Mouse (Mus musculus) R1 (cell line): ENCODE measurements at regions not wholly inside any gene's neighbourhood (a gene's known extent, or its start where the extent isn't known, plus 50 kb on each side); places are given as distances from the start of the nearest gene placed in this dataset.

Experiments used
- DNase-seq: peaks from one replicate; pipeline ENCODE4 v3.0.0-alpha.2; 2018; ENCODE audit warnings: low read depth, low spot score

DNA sequence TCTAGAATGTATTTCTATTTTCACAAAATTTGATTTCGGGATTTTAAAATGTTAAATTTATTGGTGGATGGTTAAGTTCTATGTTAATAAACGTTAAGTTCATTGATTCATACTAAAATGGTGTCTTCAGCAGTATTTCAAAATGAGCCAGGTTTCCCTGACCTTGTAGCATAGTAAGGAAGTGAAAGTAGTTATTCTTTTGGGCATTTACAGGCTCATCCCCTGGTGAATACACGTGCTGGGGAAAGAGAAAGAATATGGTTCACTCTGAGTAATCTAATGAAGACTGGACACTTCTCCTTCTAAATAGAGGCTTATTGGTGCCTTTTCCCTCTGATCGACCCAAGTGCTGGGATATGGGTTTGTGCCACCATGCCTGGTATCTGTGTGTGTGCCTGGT is 281.1 kb downstream of the Lipi start:
- DNase-seq = no peak

- DNase-seq = no peak
These were observed 288.4 kb downstream of the Lipi start for GRCm38 (mm10) chr16:75297416-75297815.

- DNase-seq = no peak
These were observed 293.0 kb downstream of the Lipi start for GRCm38 (mm10) chr16:75292736-75293428.

DNA sequence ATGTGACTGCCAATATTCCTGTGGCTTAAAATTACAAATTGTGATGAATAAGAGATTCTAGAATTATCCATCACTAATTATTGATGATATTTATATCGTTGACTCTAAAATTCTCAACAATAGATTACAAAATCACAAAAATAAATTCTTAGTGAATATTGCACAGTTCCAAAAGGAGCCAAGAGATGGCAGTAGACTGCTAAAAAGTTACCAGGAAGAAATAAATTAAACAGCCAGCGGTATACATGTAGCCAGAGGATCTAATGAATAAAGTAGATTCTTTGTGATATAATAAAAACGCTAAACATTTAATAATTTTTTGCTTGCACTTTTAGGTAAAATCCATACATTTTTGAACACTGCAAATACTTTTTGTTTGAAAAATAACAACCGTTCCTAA is 294.7 kb downstream of the Lipi start:
- peak; percentile 2 for DNase-seq

- no peak for DNase-seq
These were observed 298.7 kb downstream of the Lipi start for GRCm38 (mm10) chr16:75287150-75287549.

DNA sequence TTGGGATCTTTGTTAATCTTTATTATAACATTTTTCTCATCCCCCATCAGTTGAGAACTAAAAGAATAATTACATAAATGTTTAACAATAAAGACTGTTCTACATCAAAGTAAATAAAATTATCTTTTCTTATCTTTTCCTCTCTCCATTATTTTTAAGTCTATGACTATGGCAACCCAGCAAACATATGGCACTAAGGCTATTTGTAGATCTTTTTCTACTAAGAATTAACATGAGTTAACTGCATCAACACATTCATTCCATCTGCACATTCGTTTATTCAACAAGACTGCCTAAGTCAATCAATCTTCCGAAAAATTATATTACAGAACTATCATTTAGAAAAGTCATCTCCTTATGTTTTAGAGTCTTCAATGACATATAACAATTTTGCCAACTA is 300.1 kb downstream of the Lipi start:
- no peak for DNase-seq

DNA sequence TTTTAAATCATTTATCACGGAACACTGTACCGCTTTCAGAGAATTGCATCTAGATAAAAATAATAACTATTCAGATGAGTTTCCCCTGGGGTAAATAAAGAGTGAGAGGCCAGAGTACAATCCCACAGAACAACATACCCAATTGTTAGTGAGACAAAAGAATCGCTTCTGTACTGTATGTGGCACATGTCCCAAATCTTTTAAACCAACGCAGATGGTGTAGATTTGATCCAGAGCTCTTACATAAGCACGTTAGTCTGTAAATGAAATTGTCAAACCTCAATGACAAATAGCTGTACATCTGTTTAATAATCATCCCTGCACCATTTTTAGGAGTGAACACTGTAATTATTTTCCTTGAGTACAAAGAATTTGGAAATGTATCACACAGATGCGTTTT is 322.0 kb downstream of the Lipi start:
- no peak for DNase-seq

DNA sequence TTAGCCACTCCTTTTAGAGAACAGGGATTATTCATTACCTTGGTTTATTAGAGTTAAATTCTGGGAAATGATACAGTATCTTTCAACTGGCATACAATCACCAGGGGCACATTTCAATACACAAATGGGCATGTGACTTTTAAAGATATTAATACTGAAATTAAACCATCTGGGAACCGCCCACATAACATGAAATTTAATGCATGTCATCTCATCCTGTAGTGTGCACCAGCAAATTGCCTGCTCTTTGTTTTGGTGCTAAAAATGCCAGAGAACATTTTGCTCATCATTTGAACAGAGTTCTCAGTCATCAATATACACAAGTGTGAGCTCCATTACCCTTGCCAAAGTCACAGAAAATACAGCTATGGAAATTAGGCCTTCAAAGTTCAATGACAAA is 330.9 kb downstream of the Lipi start:
- DNase-seq = no peak

GRCm38 (mm10) chr16:75249170-75249569 is 336.7 kb downstream of the Lipi start:
- DNase-seq = peak; percentile 22

- DNase-seq = no peak
These were observed 345.5 kb downstream of the Lipi start for GRCm38 (mm10) chr16:75240383-75240782.

DNA sequence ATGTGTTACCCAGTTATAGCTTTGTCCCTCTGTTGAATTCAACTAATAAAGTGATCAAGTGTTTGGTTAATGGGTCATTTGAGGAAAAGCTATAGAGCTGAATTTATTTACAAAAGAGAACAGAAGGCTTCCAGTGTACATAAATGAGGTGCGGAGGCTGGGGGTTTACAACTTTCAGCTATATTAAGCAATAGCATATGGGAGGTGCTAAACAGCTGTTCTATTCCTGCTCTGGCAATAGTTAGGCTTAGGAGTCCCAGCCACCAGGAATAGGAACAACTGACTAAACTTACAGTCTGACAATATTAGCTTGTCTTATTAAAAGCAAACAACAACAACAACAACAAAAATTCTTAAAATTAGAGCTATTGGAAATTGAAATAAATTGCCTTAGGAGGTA is 353.7 kb downstream of the Lipi start:
- no peak for DNase-seq

DNA sequence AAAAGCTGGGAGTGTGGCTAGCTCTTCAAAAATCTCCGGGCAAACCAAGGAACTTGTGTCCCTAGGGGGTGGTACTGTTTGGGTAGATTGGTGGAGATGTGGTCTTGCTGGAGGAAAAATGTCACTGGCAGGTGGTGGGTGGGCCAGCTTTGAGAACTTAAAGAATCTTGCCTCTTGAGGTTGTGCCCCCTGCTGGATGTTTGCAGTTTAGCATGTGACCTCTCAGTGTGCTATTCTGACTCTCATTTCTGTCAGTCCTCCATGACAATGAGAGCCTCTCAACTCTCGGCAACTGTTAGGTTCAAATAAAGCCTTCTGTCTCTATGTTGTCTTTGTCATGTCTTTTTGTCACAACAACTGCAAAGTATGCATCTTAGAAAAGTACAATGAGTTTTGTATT is 392.5 kb downstream of the Lipi start:
- DNase-seq = peak; percentile 51

GRCm38 (mm10) chr16:75190316-75190715 is 395.5 kb downstream of the Lipi start:
- no peak for DNase-seq

DNA sequence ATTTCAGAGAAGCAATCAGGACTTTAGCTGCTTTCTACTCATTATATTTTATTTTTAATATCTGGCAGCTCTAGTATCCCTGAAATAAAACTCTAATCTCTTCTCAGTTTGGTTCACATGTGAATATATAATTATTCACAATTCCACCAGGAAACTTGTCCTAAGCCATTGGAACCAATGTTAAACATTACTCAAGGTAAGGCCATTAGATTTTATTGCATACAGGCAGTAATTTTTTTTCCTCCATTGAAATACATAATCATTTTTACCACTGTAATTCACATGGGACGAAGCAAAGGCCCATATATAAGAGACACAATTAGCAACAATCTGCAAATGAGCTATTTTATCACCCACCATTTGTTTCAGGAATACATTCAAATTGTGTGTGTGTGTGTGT is 419.8 kb downstream of the Lipi start:
- no peak for DNase-seq

- no peak for DNase-seq
These were observed 420.7 kb downstream of the Lipi start for GRCm38 (mm10) chr16:75164969-75165726.

GRCm38 (mm10) chr16:75159740-75160139 is 426.1 kb downstream of the Lipi start:
- no peak for DNase-seq

DNA sequence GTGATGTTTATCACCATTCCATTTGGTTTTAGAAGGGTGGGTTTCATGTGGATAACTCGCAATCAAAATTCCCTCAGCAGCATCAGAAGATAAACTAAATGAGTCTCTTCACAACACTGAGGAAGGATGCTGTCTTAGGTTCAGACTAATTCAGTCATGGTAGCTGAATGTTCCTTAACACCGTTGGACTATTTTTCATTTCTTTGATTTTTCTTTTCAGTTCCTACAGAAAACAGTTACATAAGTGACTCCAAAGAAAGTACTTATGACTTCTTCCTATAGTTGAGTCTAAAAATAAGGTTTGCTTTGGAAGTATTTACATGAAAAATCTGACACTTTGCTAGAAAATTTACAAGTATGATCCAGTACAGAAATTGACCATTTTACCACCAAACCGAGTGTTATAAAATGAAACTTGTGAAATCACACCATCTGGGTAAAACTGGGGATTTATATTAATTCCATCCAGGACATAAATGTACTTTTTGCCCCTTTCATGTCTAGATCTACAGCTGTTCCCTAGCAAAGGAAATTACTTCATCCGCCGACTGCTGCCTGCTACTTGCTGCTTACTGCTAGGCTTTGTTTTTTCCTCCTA is 430.3 kb downstream of the Lipi start:
- no peak for DNase-seq
